Mouse (Mus musculus): ENCODE measurements around the gene Agbl3. TPM values are rescaled to one million over a fixed set of nuclear protein-coding genes. Genes with fewer than 3 reads are reported as not detected.

The Agbl3 gene
- polyA plus RNA-seq, 1 experiment from 2014 or later = 14.4 TPM

DNA sequence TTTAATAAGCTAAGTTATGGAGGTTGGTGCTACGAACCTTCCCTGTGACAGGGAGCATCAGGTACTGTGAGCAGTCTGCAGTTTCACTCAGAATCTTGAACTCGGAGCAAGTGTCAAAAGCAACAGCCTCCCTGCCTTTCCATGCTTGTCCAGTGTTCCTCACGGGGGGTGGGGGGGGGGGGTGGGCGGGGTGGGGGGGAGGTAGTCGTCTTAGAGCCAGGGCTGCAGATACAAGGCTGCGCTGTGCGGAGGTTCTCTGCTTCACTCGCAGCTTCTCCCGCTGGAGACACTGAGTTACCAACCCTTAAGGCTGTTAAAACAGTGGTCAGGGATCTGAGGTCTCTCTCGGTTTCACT, 87.7 kb downstream of the Agbl3 start:
- Histone ChIP-seq H3K27me3 (replicated peaks; ENCODE audit: control insufficient read depth, insufficient read depth, low read length) (no peaks in the 10 kb centered on the region), H3K9me3 (ENCODE audit: control insufficient read depth, low read length) (no peaks in the 10 kb centered on the region), H3K4me2 (ENCODE audit: low read length) (no peak overlapping the region), H3K4me1 (ENCODE audit: control insufficient read depth, insufficient read depth, low read depth, low read length) (no peaks in the 10 kb centered on the region), H3K9ac (ENCODE audit: low read depth, low read length) (no peak overlapping the region), H3K4me3 (ENCODE audit: low read length) (no peak overlapping the region), H3K36me3 (ENCODE audit: control insufficient read depth, insufficient read depth, low read length) (no peaks in the 10 kb centered on the region), H3K27ac (ENCODE audit: low read depth, low read length) (no peak overlapping the region)
- no peak for ATAC-seq
- WGBS = 83% methylated on average over 8 of the region's 10 CpGs

DNA sequence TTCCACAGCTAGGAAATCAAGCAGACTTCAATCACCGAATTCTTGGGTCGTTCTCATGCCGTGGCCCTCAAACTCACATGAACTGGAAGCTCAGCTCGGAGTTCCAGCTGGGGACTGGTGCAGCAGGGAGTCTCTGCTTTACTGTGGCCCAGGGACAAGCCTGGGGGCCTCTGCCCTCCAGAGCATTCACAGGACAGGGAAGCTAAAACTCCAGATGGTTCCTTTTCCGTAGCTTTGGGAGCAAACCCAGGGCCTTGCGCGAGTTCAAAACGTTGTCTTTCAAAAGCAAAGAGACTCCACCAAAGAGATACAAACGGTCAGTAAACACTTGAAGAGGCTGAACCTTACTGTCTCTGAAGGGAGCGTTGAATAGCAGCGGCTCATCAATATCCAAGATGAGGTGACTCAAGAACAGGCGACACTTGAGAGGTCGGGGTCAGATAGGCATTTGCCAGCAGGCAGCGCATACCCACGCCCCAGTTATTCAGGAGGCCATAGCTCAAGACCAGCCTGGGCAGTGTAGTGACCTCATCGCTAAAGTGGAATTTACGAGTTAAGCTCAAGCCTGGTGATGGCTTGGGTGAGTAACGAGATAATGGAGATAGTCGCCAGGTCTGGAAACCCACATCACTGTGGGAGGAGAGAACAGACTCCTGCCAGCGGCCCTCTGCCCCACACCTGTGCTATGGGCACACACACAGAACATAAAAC, 88.4 kb downstream of the Agbl3 start:
- no peaks in the 10 kb centered on the region for H3K4me1 ChIP-seq (ENCODE audit: control insufficient read depth, insufficient read depth, low read depth, low read length)
- H3K9ac ChIP-seq (ENCODE audit: low read depth, low read length) = no peak overlapping the region
- no peaks in the 10 kb centered on the region for H3K9me3 ChIP-seq (ENCODE audit: control insufficient read depth, low read length)
- H3K4me3 ChIP-seq (ENCODE audit: low read length) = no peak overlapping the region
- H3K27me3 ChIP-seq (replicated peaks; ENCODE audit: control insufficient read depth, insufficient read depth, low read length) = no peaks in the 10 kb centered on the region
- no peak overlapping the region for H3K27ac ChIP-seq (ENCODE audit: low read depth, low read length)
- no peak for ATAC-seq
- 80% methylated on average over 20 of the region's 20 CpGs for WGBS
- H3K36me3 ChIP-seq (ENCODE audit: control insufficient read depth, insufficient read depth, low read length) = no peaks in the 10 kb centered on the region
- H3K4me2 ChIP-seq (ENCODE audit: low read length) = no peak overlapping the region

DNA sequence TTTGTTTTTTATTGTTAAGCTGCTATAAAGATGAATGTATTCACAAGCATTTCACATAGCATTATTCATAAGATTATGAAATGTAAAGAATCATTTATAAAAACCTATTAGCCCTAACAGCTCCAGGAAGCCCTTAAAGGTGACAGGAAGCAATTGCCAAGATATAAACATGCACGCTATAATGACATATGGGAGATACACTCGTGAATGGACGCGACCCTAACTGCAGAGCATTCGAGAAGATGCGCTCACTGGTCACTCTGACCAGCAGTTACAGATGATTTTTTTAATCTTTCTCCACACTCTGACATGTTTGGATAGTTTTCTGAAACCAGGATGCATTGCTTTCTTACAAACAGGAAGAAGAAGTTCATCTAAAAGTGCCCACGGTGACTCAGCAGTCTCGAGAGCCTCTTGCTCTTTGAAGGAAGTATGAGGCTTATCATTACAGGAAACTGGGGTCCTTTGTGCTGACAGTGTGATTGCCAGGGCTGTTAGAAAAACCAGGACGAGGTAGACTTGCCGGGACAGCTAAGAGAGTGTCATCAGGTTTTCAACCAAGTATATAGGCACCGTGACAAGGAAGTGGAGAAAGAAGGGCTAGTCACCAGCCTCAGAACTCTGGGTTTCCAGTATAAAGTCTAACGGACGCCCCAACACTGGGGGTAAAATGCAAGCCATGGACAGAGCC, 89.1 kb downstream of the Agbl3 start:
- no peak for ATAC-seq
- H3K4me3 ChIP-seq (ENCODE audit: low read length) = no peak overlapping the region
- no peaks in the 10 kb centered on the region for H3K27me3 ChIP-seq (replicated peaks; ENCODE audit: control insufficient read depth, insufficient read depth, low read length)
- H3K36me3 ChIP-seq (ENCODE audit: control insufficient read depth, insufficient read depth, low read length) = no peaks in the 10 kb centered on the region
- H3K4me1 ChIP-seq (ENCODE audit: control insufficient read depth, insufficient read depth, low read depth, low read length) = no peaks in the 10 kb centered on the region
- WGBS = 84% methylated on average over 13 of the region's 13 CpGs
- no peak overlapping the region for H3K27ac ChIP-seq (ENCODE audit: low read depth, low read length)
- no peak overlapping the region for H3K4me2 ChIP-seq (ENCODE audit: low read length)
- no peak overlapping the region for H3K9ac ChIP-seq (ENCODE audit: low read depth, low read length)
- no peaks in the 10 kb centered on the region for H3K9me3 ChIP-seq (ENCODE audit: control insufficient read depth, low read length)

DNA sequence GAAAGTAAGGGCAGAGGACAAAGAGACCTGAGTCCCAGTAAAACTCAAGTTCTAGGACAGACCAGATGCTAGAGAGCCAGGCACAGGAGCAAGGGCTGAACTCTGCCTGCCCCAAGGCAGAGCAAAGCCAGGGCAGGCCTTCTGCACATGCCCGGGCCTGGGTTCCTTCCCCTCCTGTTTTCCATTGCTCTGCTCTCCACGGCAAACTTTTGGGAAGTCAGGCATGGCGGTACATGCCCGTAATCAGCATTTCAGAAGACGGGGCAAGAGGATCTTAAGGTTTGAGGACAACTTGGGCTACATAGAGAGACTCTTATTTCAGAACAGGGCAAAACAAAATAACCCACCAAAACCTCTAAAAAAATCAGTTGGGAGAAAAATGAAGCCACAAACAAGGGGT, 89.9 kb downstream of the Agbl3 start:
- WGBS = 89% methylated on average over 5 of the region's 5 CpGs
- no peak for ATAC-seq
- Histone ChIP-seq H3K27me3 (replicated peaks; ENCODE audit: control insufficient read depth, insufficient read depth, low read length) (no peaks in the 10 kb centered on the region), H3K9me3 (ENCODE audit: control insufficient read depth, low read length) (no peaks in the 10 kb centered on the region), H3K27ac (ENCODE audit: low read depth, low read length) (no peak overlapping the region), H3K4me1 (ENCODE audit: control insufficient read depth, insufficient read depth, low read depth, low read length) (no peaks in the 10 kb centered on the region), H3K36me3 (ENCODE audit: control insufficient read depth, insufficient read depth, low read length) (no peaks in the 10 kb centered on the region), H3K4me3 (ENCODE audit: low read length) (no peak overlapping the region), H3K4me2 (ENCODE audit: low read length) (no peak overlapping the region), H3K9ac (ENCODE audit: low read depth, low read length) (no peak overlapping the region)

DNA sequence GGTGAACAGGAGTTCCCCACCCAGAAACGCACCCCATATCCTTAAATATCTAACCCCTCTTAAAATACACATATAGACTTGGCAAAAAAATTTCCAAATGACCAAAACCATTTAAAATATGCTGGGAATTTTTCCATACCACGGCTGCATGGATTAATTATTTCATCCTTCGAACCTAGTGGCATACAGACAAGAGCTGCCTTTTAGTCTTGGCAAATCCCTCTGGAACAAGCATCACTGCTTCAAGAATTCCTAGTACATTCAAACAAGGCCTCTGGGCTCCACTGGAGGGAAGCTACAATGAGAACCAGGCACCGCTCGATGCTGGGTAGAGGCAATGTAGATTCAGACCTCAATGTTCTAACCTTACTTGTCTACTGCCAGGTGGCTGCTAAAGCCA, 90.5 kb downstream of the Agbl3 start:
- H3K4me3 ChIP-seq (ENCODE audit: low read length) = no peak overlapping the region
- no peaks in the 10 kb centered on the region for H3K4me1 ChIP-seq (ENCODE audit: control insufficient read depth, insufficient read depth, low read depth, low read length)
- no peak overlapping the region for H3K4me2 ChIP-seq (ENCODE audit: low read length)
- no peaks in the 10 kb centered on the region for H3K36me3 ChIP-seq (ENCODE audit: control insufficient read depth, insufficient read depth, low read length)
- no peak overlapping the region for H3K27ac ChIP-seq (ENCODE audit: low read depth, low read length)
- H3K9me3 ChIP-seq (ENCODE audit: control insufficient read depth, low read length) = no peaks in the 10 kb centered on the region
- ATAC-seq = no peak
- H3K27me3 ChIP-seq (replicated peaks; ENCODE audit: control insufficient read depth, insufficient read depth, low read length) = no peaks in the 10 kb centered on the region
- WGBS = 68% methylated on average over 5 of the region's 5 CpGs
- no peak overlapping the region for H3K9ac ChIP-seq (ENCODE audit: low read depth, low read length)

DNA sequence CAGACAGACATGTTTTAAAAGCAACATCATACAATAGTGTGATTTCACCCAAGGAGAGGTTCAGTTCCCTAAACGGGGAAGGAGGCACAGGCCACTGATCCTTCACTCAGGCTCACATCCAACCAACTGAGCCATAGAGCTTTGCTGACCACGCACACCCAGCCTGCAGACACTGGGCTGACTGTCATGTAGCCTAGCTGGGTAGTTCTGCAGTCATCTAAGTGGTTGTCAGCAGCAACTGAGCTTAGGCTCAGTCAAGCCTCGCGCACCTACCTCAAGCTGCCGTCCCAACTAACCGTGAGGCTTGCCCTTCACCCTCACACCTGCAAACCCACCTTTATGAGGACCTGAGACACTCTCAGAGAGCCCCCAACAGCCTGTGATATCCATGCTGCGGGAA, 91.7 kb downstream of the Agbl3 start:
- no peaks in the 10 kb centered on the region for H3K36me3 ChIP-seq (ENCODE audit: control insufficient read depth, insufficient read depth, low read length)
- H3K9me3 ChIP-seq (ENCODE audit: control insufficient read depth, low read length) = no peaks in the 10 kb centered on the region
- no peak overlapping the region for H3K4me2 ChIP-seq (ENCODE audit: low read length)
- no peak overlapping the region for H3K4me3 ChIP-seq (ENCODE audit: low read length)
- H3K4me1 ChIP-seq (ENCODE audit: control insufficient read depth, insufficient read depth, low read depth, low read length) = peaks cover 4% of the 10 kb centered on the region
- H3K27ac ChIP-seq (ENCODE audit: low read depth, low read length) = no peak overlapping the region
- ATAC-seq = no peak
- no peaks in the 10 kb centered on the region for H3K27me3 ChIP-seq (replicated peaks; ENCODE audit: control insufficient read depth, insufficient read depth, low read length)
- no peak overlapping the region for H3K9ac ChIP-seq (ENCODE audit: low read depth, low read length)
- 90% methylated on average over 7 of the region's 7 CpGs for WGBS

DNA sequence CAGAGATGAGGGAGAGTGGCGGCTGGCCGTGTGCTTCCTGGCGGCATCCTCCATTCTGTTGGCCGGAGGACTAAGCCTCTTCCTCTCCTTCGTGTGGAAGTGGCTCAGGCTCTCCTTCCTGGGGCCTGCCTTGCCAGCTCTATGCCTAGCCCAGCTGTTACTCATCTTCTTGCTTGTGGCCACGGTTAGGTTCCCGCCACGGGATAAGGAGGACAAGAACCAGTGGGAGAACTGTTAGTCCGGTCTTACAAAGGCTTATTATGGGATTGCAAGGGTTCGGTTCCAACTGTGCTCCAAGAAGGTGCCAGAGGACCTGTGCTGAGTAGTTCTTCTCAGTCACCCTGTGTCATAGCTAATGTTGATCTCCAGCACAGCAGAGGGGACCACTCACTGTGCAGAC, 92.6 kb downstream of the Agbl3 start:
- 87% methylated on average over 10 of the region's 10 CpGs for WGBS
- no peak for ATAC-seq
- H3K27ac ChIP-seq (ENCODE audit: low read depth, low read length) = no peak overlapping the region

DNA sequence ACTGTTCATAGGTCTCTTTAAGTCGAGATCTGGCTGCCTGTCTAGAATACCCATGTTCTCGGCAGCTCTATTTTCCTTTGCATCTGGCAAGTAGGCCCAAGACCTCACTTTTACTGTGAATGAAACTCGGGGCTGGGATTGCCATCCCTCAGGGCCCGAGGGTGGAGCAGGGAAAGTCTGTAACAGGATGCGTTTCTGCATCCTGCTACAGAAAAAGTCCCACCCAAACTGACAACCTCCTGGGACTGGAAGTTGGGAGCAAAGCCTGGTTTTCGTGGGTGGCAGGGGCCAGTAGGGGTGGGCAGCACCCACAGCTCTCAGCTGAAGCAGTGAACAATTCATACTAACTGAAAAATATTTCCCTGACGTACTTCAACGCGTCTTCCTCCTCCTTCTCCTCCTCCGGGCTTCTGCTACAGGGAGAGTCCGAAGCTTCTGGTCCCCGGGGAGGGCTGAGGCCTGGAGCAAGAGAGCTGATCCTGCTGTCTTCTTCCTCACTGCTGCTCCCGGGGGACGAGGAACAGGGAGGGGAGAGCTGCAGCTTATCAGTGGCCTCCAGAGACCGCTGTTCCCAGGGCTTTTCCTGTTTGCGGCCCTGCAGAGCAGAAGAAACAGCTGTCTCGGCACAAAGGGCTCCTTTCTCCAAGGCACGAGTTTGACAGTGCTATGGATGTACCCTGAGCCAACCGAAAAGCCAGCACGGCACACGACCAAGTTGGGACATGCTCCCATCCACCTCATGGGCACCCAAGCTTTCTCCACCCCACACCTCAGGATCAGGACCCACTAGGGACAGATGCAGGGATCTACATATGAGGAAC, 94.1 kb downstream of the Agbl3 start:
- Histone ChIP-seq H3K9me3 (ENCODE audit: control insufficient read depth, low read length) (no peaks in the 10 kb centered on the region), H3K4me3 (ENCODE audit: low read length) (no peak overlapping the region), H3K9ac (ENCODE audit: low read depth, low read length) (no peak overlapping the region), H3K27ac (ENCODE audit: low read depth, low read length) (no peak overlapping the region), H3K36me3 (ENCODE audit: control insufficient read depth, insufficient read depth, low read length) (no peaks in the 10 kb centered on the region), H3K4me2 (ENCODE audit: low read length) (no peak overlapping the region), H3K4me1 (ENCODE audit: control insufficient read depth, insufficient read depth, low read depth, low read length) (peaks cover 13% of the 10 kb centered on the region), H3K27me3 (replicated peaks; ENCODE audit: control insufficient read depth, insufficient read depth, low read length) (no peaks in the 10 kb centered on the region)
- whole genome bisulfite sequencing = 72% methylated on average over 21 of the region's 21 CpGs
- ATAC-seq = no peak

More for the DNA sequence above, 92.6 kb downstream of the Agbl3 start:
- Histone ChIP-seq H3K9ac (ENCODE audit: low read depth, low read length) (no peak overlapping the region), H3K4me1 (ENCODE audit: control insufficient read depth, insufficient read depth, low read depth, low read length) (peaks cover 8% of the 10 kb centered on the region), H3K4me2 (ENCODE audit: low read length) (no peak overlapping the region), H3K9me3 (ENCODE audit: control insufficient read depth, low read length) (no peaks in the 10 kb centered on the region), H3K36me3 (ENCODE audit: control insufficient read depth, insufficient read depth, low read length) (no peaks in the 10 kb centered on the region), H3K4me3 (ENCODE audit: low read length) (no peak overlapping the region), H3K27me3 (replicated peaks; ENCODE audit: control insufficient read depth, insufficient read depth, low read length) (no peaks in the 10 kb centered on the region)

DNA sequence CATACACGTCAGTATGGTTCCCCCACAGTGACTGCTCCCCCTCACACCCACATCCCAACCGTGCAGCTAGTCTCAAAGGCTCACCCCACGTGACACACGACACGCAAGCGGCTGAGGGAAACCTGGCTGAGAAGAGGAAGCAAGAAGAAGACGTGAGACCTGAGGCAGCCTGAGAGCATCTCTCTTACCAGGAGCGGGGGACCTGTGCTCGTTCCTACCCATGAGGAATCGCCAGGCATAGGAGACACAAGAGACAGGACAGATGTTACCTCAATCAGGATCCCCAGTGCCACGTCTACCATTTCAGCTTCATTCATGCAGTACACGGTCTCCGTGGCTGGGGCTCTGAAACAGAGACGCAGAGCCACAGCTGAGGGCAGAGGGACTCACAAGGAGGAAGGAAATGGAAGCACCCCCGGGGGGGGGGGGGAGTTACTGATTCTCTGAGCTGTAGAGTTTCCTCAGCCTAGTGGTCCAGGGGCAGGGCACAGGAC, 95.1 kb downstream of the Agbl3 start:
- no peaks in the 10 kb centered on the region for H3K27me3 ChIP-seq (replicated peaks; ENCODE audit: control insufficient read depth, insufficient read depth, low read length)
- no peak for ATAC-seq
- WGBS = 87% methylated on average over 14 of the region's 15 CpGs

More for the DNA sequence above, 95.1 kb downstream of the Agbl3 start:
- Histone ChIP-seq H3K9ac (ENCODE audit: low read depth, low read length) (no peak overlapping the region), H3K4me2 (ENCODE audit: low read length) (no peak overlapping the region), H3K4me1 (ENCODE audit: control insufficient read depth, insufficient read depth, low read depth, low read length) (peaks cover 13% of the 10 kb centered on the region), H3K36me3 (ENCODE audit: control insufficient read depth, insufficient read depth, low read length) (no peaks in the 10 kb centered on the region), H3K27ac (ENCODE audit: low read depth, low read length) (no peak overlapping the region), H3K4me3 (ENCODE audit: low read length) (no peak overlapping the region), H3K9me3 (ENCODE audit: control insufficient read depth, low read length) (no peaks in the 10 kb centered on the region)

Data from hindbrain, embryonic 16.5 days (tissue).